Mouse (Mus musculus) liver, embryonic 16.5 days (tissue): ENCODE results near the gene Tbk1. TPM values are rescaled to one million over a fixed set of nuclear protein-coding genes. Genes with fewer than 3 reads are reported as not detected.

Experiments used
- ATAC-seq: fragments of 200-750 bp; cut with Nextera tagmentation; 2 replicates; pipeline ENCODE4 v1.8.0; 2017; ENCODE audit warnings: low read depth, mild to moderate bottlenecking, moderate number of reproducible peaks, moderate library complexity
- H3K27ac ChIP-seq: fragments of 300-500 bp; sonication (generic); 2 replicates; pipeline ENCODE4 v1.5.1; 2014; ENCODE audit warnings: mild to moderate bottlenecking, low read length
- H3K27me3 ChIP-seq: fragments of 300-500 bp; sonication (generic); 2 replicates; pipeline ENCODE4 v1.6.1; 2014; ENCODE audit warnings: low read depth, low read length, mixed read lengths; ENCODE audit not compliant: control insufficient read depth, insufficient read depth
- H3K36me3 ChIP-seq: fragments of 300-500 bp; sonication (generic); 2 replicates; pipeline ENCODE4 v1.6.1; 2014; ENCODE audit warnings: mild to moderate bottlenecking; ENCODE audit not compliant: control insufficient read depth, insufficient read depth
- H3K4me1 ChIP-seq: fragments of 300-500 bp; sonication (generic); 2 replicates; pipeline ENCODE4 v1.6.1; 2014; ENCODE audit warnings: low read depth, low read length, mixed read lengths; ENCODE audit not compliant: control insufficient read depth
- H3K4me2 ChIP-seq: fragments of 300-500 bp; sonication (generic); 2 replicates; pipeline ENCODE4 v1.6.1; 2014; ENCODE audit warnings: low read depth, low read length, mixed read lengths
- H3K4me3 ChIP-seq: fragments of 300-500 bp; sonication (generic); 2 replicates; pipeline ENCODE4 v1.5.1; 2014; ENCODE audit warnings: low read depth, mild to moderate bottlenecking, low read length
- H3K9ac ChIP-seq: fragments of 300-500 bp; sonication (generic); 2 replicates; pipeline ENCODE4 v1.6.1; 2014; ENCODE audit warnings: low read depth, low read length
- H3K9me3 ChIP-seq: fragments of 300-500 bp; sonication (generic); replicated peaks from 2 replicates; pipeline ENCODE4 v1.6.1; 2016; ENCODE audit warnings: low read length; ENCODE audit not compliant: control insufficient read depth
- WGBS: fragments of 180-500 bp; shearing (Covaris S2); extraction: QIAGEN DNeasy Blood & Tissue Kit; methylation state at CpG from one replicate; pipeline ENCODE4 v1.1.7; 2014; ENCODE audit not compliant: insufficient replicate concordance; 5-methylcytosine and 5-hydroxymethylcytosine counted together
- polyA plus RNA-seq: library from polyadenylated mRNA; unstranded; fragments of >200 nt; fragmentation: Nextera tagmentation; extraction: Ambion mirVana; gene quantifications from 2 replicates; pipeline ENCODE4 v1.2.1, GENCODE M21; 2015

The Tbk1 gene
- polyA plus RNA-seq, 1 experiment from 2014 or later: 19.8 TPM

GRCm38 (mm10) chr10:121603556-121603955 lies 17.0 kb upstream of the Tbk1 start:
- no peak overlapping the region for H3K4me2 ChIP-seq
- no peaks in the 10 kb centered on the region for H3K9me3 ChIP-seq
- H3K4me3 ChIP-seq: no peak overlapping the region
- no peak overlapping the region for H3K27ac ChIP-seq
- H3K27me3 ChIP-seq: no peaks in the 10 kb centered on the region
- H3K4me1 ChIP-seq: no peaks in the 10 kb centered on the region
- WGBS: 80% methylated on average over 4 of the region's 4 CpGs
- H3K36me3 ChIP-seq: peaks cover 83% of the 10 kb centered on the region
- H3K9ac ChIP-seq: no peak overlapping the region
- ATAC-seq: no peak

- no peaks in the 10 kb centered on the region for H3K9me3 ChIP-seq
- H3K4me3 ChIP-seq: no peak overlapping the region
- no peak overlapping the region for H3K9ac ChIP-seq
- H3K4me2 ChIP-seq: no peak overlapping the region
- H3K27ac ChIP-seq: no peak overlapping the region
- no peaks in the 10 kb centered on the region for H3K27me3 ChIP-seq
- no peaks in the 10 kb centered on the region for H3K4me1 ChIP-seq
- 83% methylated on average over 6 of the region's 6 CpGs for WGBS
- ATAC-seq: no peak
- H3K36me3 ChIP-seq: peaks cover 74% of the 10 kb centered on the region
These were observed 14.7 kb upstream of the Tbk1 start for GRCm38 (mm10) chr10:121601272-121601671.

GRCm38 (mm10) chr10:121596580-121596979 lies 10.0 kb upstream of the Tbk1 start:
- WGBS: 40% methylated on average over 9 of the region's 9 CpGs
- peak; percentile 53 for ATAC-seq
- H3K9ac ChIP-seq: no peak overlapping the region
- no peaks in the 10 kb centered on the region for H3K9me3 ChIP-seq
- H3K27ac ChIP-seq: peak overlapping the region; percentile 48; the same call in 1 of the 2 replicates
- no peak overlapping the region for H3K4me3 ChIP-seq
- H3K27me3 ChIP-seq: no peaks in the 10 kb centered on the region
- peaks cover 55% of the 10 kb centered on the region for H3K36me3 ChIP-seq
- no peaks in the 10 kb centered on the region for H3K4me1 ChIP-seq
- H3K4me2 ChIP-seq: peak overlapping the region; percentile 13; the same call in 1 of the 2 replicates

- H3K9me3 ChIP-seq: no peaks in the 10 kb centered on the region
- H3K9ac ChIP-seq: no peak overlapping the region
- H3K27ac ChIP-seq: no peak overlapping the region
- H3K4me3 ChIP-seq: no peak overlapping the region
- WGBS: 48% methylated on average over 14 of the region's 14 CpGs
- no peak overlapping the region for H3K4me2 ChIP-seq
- ATAC-seq: no peak
- H3K27me3 ChIP-seq: no peaks in the 10 kb centered on the region
- peaks cover 24% of the 10 kb centered on the region for H3K36me3 ChIP-seq
- H3K4me1 ChIP-seq: peaks cover 3% of the 10 kb centered on the region; the same call in 1 of the 2 replicates
These were observed 4.5 kb upstream of the Tbk1 start for GRCm38 (mm10) chr10:121591106-121591505.

DNA sequence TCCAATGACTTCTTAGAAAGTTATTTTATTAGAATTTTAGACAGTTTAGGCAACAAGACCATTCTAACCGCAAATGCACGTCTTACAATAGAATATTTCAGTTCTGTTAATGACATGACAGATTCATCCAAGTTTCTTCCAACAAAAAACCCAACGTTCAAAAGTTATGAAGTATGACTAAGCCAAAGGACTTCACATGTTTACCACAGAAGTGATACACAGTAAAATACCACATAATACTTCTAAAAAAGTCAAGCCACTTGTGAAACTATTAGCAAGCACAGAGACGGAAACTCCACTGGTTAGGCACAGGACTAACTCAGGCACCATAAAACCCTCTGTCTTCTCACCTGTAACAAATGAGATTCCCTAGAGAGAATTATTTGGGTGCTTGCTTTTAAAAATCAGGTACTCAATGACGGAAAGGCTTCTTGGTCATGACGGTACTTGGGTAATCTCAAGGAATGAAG lies 819 bp upstream of the Tbk1 start:
- ATAC-seq: no peak
- H3K27me3 ChIP-seq: no peaks in the 10 kb centered on the region
- WGBS: 48% methylated on average over 6 of the region's 6 CpGs
- H3K27ac ChIP-seq: peak overlapping the region; percentile 83
- H3K4me2 ChIP-seq: peak overlapping the region; percentile 77
- peaks cover 15% of the 10 kb centered on the region for H3K4me1 ChIP-seq
- peak overlapping the region; percentile 83 for H3K9ac ChIP-seq
- peaks cover 24% of the 10 kb centered on the region for H3K36me3 ChIP-seq
- H3K9me3 ChIP-seq: no peaks in the 10 kb centered on the region
- H3K4me3 ChIP-seq: peak overlapping the region; percentile 89

DNA sequence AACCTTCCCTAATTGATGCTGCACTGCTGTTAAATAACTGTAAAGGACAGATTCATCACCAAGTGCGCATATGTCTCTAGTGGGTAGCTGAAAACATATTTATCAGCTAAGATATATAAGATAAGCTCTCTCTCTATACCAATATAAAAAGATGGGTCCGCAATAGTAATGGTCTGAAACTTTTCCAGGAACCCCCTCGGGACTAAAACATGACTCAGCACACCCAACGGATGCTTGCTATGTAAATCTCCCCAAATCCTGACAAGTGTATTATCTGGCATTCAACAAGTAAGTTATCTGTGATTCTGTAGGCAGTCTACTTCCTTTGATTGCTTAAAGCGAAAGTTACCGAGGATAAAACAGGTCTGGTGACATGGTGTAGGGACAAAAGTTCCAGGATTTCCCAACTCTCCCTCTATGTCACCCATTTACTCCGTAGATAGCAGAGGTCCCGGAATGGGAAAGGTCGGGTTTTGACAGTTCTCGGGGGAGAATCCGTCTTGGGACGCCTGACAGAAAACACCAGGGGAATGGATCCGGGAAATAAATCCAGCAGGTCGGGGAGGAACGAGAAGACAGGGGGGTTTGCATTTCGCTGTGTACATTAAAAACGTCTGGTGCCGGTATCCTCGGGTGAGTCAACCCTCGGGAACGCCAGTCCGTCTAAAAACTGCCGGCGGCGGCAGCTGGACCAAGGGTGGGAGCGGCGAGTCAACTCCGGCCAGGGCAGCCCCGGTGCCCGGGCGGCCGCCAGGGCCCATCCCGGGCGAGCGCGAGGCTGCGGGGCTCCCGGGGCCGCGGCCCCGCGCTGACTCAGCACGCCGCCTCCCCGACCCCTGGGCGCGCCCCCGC lies 570 bp downstream of the Tbk1 start:
- no peaks in the 10 kb centered on the region for H3K9me3 ChIP-seq
- peak overlapping the region; percentile 83 for H3K27ac ChIP-seq
- peak overlapping the region; percentile 77 for H3K4me2 ChIP-seq
- H3K4me3 ChIP-seq: peak overlapping the region; percentile 89
- ATAC-seq: no peak; the same call in 1 of the 2 replicates
- 2% methylated on average over 28 of the region's 48 CpGs for WGBS
- H3K36me3 ChIP-seq: peaks cover 31% of the 10 kb centered on the region
- H3K4me1 ChIP-seq: peaks cover 15% of the 10 kb centered on the region
- H3K27me3 ChIP-seq: no peaks in the 10 kb centered on the region
- peak overlapping the region; percentile 83 for H3K9ac ChIP-seq

DNA sequence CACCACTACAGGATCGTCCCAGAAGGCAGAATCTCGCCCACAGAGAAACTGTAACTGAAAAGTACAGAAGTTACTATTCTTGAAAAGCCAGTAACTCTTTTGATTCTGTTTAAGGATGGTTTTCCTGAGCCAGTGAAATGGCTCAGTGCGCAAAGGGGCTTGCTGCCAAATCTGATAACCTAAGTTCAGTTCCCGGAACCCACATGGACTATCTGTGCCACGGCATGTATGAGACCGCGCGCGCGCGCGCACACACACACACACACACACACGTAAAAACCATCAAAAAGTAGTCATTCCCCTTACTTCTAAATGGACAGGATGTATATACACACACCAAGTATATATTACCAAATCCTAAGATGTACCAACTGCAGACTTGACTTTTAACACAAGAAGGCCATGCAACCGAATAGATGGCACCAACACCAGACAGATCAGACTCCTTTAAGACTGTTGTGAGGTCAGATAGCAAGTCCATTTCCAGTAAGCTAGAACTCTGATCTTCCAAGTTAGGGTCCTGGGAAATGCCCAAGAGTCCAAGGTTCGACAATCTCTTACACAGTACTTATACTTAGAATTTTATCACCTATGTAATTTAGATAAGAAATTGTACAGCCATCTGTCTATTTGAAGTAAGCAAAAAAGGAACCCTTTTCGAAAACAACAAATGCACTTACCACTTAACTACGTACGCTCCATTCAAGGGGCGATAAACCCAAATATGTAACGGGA lies 1.4 kb downstream of the Tbk1 start:
- Histone ChIP-seq H3K27me3 (no peaks in the 10 kb centered on the region), H3K9ac (peak overlapping the region; percentile 83), H3K36me3 (peaks cover 38% of the 10 kb centered on the region), H3K4me1 (peaks cover 15% of the 10 kb centered on the region), H3K27ac (no peak overlapping the region; the same call in 1 of the 2 replicates), H3K4me2 (peak overlapping the region; percentile 77), H3K9me3 (no peaks in the 10 kb centered on the region), H3K4me3 (peak overlapping the region; percentile 89)
- ATAC-seq: no peak
- 66% methylated on average over 20 of the region's 20 CpGs for WGBS

GRCm38 (mm10) chr10:121584033-121584432 lies 2.6 kb downstream of the Tbk1 start:
- H3K4me2 ChIP-seq: no peak overlapping the region
- H3K36me3 ChIP-seq: peaks cover 38% of the 10 kb centered on the region
- H3K4me3 ChIP-seq: no peak overlapping the region
- 78% methylated on average over 10 of the region's 10 CpGs for WGBS
- H3K27me3 ChIP-seq: no peaks in the 10 kb centered on the region
- H3K9me3 ChIP-seq: no peaks in the 10 kb centered on the region
- H3K27ac ChIP-seq: no peak overlapping the region
- H3K4me1 ChIP-seq: peaks cover 15% of the 10 kb centered on the region
- no peak for ATAC-seq
- no peak overlapping the region for H3K9ac ChIP-seq

DNA sequence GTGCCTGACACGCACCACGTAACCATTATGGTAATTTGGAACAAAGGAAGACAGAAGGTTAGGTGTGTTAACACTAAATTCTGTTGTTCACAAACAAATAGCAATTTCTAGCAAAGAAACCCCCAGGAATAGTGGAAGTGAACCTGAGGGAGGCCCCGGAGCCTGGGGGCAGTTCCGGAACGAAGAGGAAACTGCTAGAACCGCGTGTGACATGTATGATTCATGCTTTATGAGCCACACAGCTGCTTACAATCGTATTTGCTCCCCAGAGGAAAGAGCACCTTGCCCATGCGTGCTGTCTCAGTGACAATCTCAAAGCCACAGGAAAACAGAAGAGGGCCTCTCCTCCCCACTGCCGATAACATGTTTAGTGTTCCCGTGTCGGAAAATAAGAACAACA lies 3.6 kb downstream of the Tbk1 start:
- no peaks in the 10 kb centered on the region for H3K27me3 ChIP-seq
- 65% methylated on average over 12 of the region's 12 CpGs for WGBS
- peaks cover 15% of the 10 kb centered on the region for H3K4me1 ChIP-seq
- H3K4me3 ChIP-seq: no peak overlapping the region
- peaks cover 43% of the 10 kb centered on the region for H3K36me3 ChIP-seq
- H3K9me3 ChIP-seq: no peaks in the 10 kb centered on the region
- H3K27ac ChIP-seq: no peak overlapping the region
- no peak overlapping the region for H3K4me2 ChIP-seq
- ATAC-seq: no peak
- H3K9ac ChIP-seq: no peak overlapping the region
